Mouse (Mus musculus): ENCODE measurements around the gene Slc23a4.

The Slc23a4 gene

GRCm38 (mm10) chr6:34954926-34955861, 33.0 kb downstream of the Slc23a4 start:
- DNase-seq, result peak in 1 of 2 experiments; percentile 47

- no peak for DNase-seq
Observed at GRCm38 (mm10) chr6:34951956-34952667, 36.1 kb downstream of the Slc23a4 start.

GRCm38 (mm10) chr6:34951518-34951917, 36.7 kb downstream of the Slc23a4 start:
- no peak for DNase-seq

DNA sequence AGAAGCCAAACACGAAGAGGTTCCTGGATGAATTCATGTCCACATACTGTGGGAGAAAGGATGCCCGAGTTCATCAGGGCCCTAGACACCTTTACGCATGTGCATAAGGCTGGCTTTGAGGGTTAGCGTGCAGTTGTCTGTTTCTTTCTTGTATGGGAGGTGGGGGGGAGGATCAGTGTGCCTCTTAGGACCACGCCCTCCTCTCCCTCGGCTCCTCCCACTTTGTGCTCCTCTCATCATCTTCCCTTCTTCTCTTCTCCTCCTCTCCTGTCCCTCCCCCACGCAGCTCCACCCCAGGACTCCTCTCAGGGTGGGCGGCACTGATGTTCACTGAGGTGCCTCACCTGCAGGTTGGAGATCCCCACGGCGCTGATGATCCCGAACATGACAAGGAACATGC, 39.7 kb downstream of the Slc23a4 start:
- no peak for DNase-seq

GRCm38 (mm10) chr6:34946486-34947079, 41.6 kb downstream of the Slc23a4 start:
- no peak for DNase-seq

DNA sequence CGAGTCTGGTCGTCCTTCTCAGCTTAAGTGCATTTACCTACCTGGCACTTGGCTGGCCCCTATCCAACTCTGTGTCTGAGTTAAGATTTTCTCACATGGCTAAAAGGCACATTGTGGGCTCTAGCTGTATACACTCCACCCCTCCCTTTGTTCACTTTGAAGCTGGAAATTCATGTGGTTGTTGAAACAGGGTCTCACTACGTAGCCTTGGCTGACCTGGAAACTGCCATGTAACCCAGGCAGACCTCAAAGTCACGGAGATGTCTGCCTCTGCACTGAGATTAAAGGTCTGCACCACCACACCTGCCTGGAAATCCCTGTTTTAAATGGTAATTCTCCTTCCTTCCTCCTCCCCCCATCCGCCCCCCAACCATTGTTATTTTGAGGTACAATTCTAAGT, 44.7 kb downstream of the Slc23a4 start:
- DNase-seq, result no peak

DNA sequence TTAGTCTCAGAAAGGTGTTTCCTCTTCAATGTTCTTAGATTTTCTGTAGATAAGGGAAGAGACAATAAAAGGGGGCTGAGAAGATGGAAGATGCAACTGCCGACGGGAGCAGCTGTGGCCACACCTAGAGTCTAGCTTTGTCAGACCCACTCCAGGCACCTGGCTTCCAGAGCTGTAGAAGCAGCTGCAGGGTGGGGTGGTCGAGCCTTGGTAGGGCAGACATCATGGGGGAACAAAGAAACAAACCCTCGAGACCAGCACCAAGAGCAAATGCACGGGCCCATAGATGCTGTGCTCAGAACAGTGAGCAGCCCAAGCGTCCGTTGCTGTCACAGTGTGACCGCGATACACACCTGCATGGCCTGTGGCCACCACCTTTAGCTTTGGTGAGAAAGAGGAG, 45.8 kb downstream of the Slc23a4 start:
- peak; percentile 64 to 76 for DNase-seq

GRCm38 (mm10) chr6:34941496-34941895, 46.7 kb downstream of the Slc23a4 start:
- DNase-seq, result no peak

DNA sequence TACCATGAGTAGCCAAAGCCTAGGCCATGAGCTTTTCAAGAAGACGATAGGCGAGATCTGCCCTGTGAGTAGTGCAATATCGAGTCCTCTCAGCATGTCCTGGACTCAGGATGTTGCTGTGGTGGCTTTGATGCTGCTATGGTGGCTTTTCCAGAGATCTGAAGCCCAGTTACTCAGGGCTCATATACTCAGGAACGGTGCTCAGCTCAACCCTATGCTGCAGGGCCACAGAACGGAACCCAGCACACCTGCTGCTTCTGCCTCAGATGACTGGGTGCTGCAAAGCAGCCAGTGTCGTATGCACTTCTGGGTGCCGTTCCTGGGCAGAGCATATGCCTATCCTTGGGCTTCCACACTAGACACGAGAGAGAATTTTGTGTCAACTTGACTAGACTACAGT, 48.8 kb downstream of the Slc23a4 start:
- DNase-seq, result no peak

DNA sequence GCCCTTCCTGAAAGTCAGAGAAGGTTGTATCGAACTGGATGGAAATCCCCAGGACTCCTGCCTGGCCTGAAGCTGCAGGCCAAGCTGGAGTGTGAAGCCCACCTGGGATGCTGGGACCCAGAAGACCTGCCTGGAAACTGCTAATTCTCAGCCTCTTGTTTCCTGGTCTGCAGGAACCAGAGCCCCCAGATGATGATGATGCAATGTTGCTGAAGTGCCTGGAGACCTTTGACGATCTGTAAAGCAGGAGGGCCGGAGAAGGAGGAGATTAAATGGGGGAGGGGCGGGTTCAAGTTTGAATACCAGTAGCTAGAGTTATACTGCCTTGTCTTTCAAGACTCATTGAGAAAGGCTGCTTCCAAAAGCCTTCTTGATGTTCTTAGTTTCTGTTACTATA, 49.3 kb downstream of the Slc23a4 start:
- DNase-seq, result no peak

DNA sequence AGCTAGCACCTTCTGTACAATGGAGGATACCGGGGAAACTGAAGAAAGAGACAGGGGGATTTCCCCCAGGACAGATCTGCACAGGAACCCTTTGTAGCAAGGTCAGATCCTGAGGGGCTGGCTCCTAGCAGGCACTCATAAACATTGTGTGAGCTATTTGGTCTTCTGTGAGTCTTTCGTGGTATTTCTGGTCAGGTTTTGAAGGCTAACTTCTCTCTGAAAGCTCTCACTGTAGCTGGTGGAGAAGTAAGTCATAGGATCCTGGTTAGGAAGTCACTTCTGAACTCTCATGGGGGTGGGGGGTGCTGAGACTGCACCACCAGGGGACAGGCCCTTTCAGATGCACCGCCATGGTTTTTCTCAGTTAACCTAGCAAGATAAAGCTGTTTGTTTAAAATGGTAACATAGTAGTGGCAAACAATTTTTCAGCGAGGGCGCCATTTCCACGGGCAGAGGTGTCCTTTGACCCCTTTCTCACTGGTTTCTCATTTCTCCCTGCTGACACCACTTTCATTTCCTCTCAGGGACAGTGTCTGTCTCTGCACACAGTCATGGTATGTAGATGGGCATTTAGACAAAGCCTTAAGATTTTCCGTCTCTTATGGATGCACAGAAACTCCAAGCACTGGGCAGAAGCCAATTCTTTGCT, 49.8 kb downstream of the Slc23a4 start:
- DNase-seq, result no peak

- DNase-seq, result no peak
Observed at GRCm38 (mm10) chr6:34936743-34937142, 51.5 kb downstream of the Slc23a4 start.

DNA sequence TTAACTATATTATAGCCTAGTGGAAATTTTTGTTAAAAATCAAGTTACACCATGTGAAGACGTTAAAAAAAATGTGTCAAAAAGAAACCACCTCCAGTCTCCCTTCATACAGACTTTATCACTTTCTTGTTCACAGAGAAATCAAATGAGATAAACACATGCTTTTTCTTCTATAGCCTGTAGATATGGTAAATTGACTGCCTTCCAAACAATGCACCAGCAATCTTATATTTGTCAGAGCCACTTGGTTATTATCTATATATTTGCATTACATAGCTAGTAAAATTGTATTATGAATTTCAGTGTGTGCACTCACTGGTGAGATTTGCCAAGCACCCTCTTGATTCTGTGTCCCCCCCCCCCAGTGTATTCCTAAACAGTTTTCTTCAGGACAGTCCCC, 55.6 kb downstream of the Slc23a4 start:
- DNase-seq, result no peak

DNA sequence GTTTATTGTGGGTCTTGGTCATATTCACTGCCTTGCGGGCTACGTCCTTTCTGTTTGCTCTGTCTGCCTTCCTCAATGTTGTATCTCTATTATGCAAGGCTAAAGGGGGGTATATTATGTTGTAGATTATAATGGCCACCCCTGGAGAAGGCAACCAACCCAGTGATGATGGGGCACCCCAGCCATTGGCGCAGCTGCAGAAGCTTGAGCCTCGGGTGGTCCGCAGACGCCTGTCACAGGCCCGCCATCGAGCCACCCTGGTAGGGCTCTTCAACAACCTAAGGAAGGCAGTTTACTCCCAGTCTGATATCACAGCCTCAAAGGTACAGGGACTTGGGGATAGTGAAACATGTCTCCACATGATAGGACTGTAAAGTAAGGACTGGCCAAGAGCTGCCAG, 60.6 kb downstream of the Slc23a4 start:
- DNase-seq, result no peak

- no peak for DNase-seq
Observed at GRCm38 (mm10) chr6:34927156-34927555, 61.0 kb downstream of the Slc23a4 start.

DNA sequence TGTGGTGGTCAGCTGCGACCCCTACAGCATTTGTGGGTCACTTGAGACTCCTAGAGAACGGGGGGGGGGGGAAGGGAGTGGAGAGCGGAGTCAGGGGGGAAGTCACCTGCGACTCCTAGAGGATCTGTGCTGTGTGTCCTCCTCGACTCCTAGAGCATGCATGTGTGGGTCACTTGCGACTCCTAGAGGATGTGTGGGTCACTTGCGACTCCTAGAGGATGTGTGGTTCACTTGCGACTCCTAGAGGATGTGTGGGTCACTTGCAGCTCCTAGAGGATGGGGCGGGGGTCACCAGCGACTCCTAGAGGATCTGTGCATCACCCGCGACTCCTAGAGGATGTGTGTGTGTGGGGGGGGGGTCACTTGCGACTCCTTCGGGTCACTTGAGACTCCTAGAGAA, 66.3 kb downstream of the Slc23a4 start:
- DNase-seq, result no peak

GRCm38 (mm10) chr6:34920631-34921030, 67.6 kb downstream of the Slc23a4 start:
- DNase-seq, result no peak

DNA sequence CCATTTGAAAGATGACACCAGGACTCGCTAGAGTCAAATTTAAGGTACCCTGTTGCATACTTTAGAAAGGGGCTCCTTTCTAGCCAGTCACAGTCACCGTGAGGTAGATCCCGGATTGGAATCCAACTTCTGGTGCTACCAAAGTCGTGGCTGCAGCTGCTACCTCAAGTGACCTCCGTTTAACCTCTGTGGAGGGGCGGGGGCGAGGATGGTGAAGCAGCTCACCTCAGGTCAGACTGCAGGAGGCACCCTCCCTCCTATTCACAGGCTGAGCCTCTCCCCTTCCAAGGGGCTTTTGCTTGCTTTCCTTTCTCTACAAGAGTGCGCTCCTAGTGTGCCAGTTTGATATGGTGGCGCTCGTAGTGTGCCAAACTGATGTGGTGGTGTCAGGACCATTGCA, 68.2 kb downstream of the Slc23a4 start, which contains the start of gene Stra8:
Gene Stra8 (plus strand): TSS at position 208 of the 400 bp plus-strand sequence.
- DNase-seq, result no peak

DNA sequence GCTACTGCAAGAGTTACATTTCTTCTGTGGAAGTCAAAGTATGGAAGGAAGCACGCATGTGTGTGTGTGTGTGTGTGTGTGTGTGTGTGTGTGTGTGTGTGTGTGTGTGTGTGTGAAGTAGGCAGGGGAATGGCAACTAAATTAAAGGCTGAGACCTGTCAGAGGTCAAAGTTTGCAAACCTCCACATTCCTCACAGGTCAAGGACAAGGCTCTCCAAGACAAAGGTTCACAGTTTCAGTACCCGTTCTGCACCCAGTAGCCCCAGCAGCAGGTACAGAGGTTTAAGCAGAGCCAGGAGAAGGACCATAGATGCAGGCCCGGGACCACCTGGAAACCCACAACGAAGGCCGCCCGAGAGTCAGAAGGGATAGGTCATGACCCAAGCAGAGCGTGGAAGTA, 69.1 kb downstream of the Slc23a4 start:
- no peak for DNase-seq

GRCm38 (mm10) chr6:34914462-34914861, 73.7 kb downstream of the Slc23a4 start:
- no peak for DNase-seq

- DNase-seq, result no peak
Observed at GRCm38 (mm10) chr6:34913341-34914040, 74.7 kb downstream of the Slc23a4 start.
